Mouse (Mus musculus) embryonic facial prominence, embryonic 15.5 days (tissue): Measurements from ENCODE around the gene Ces3a. TPM values are rescaled to one million over a fixed set of nuclear protein-coding genes. Genes with fewer than 3 reads are reported as not detected.
"Not testable (repeated sequence)": the region's sequence is repeated elsewhere in the genome, so short reads cannot be mapped to it uniquely, and the experiment has no call there.

Experiments
- ATAC-seq: fragments of 200-750 bp; cut with Nextera tagmentation; 2 replicates; pipeline ENCODE4 v1.8.0; 2017; ENCODE audit warnings: low read depth, moderate TSS enrichment; ENCODE audit not compliant: insufficient number of reproducible peaks, low FRiP score, low TSS enrichment
- H3K27ac ChIP-seq: fragments of 300-500 bp; sonication (generic); replicated peaks from 2 replicates; pipeline ENCODE4 v1.5.1; 2015; ENCODE audit warnings: mild to moderate bottlenecking, inconsistent platforms
- H3K27me3 ChIP-seq: fragments of 300-500 bp; sonication (generic); 2 replicates; pipeline ENCODE4 v1.6.1; 2015; ENCODE audit warnings: inconsistent platforms
- H3K36me3 ChIP-seq: fragments of 300-500 bp; sonication (generic); 2 replicates; pipeline ENCODE4 v1.6.1; 2015; ENCODE audit warnings: mild to moderate bottlenecking, inconsistent platforms
- H3K4me1 ChIP-seq: fragments of 300-500 bp; sonication (generic); 2 replicates; pipeline ENCODE4 v1.6.1; 2015; ENCODE audit warnings: inconsistent platforms
- H3K4me2 ChIP-seq: fragments of 300-500 bp; sonication (generic); replicated peaks from 2 replicates; pipeline ENCODE4 v1.6.1; 2015; ENCODE audit warnings: mild to moderate bottlenecking, inconsistent platforms
- H3K4me3 ChIP-seq: fragments of 300-500 bp; sonication (generic); replicated peaks from 2 replicates; pipeline ENCODE4 v1.5.1; 2015; ENCODE audit warnings: mild to moderate bottlenecking, inconsistent platforms
- H3K9ac ChIP-seq: fragments of 300-500 bp; sonication (generic); 2 replicates; pipeline ENCODE4 v1.6.1; 2015; ENCODE audit warnings: inconsistent platforms
- H3K9me3 ChIP-seq: fragments of 300-500 bp; sonication (generic); replicated peaks from 2 replicates; pipeline ENCODE4 v1.6.1; 2016; ENCODE audit warnings: inconsistent platforms
- WGBS: fragments of 180-500 bp; shearing (Covaris S2); methylation state at CpG from one replicate; pipeline ENCODE4 v1.1.7; 2015; 5-methylcytosine and 5-hydroxymethylcytosine counted together
- polyA plus RNA-seq: library from polyadenylated mRNA; unstranded; fragments of >200 nt; fragmentation: Nextera tagmentation; extraction: Ambion mirVana; gene quantifications from 2 replicates; pipeline ENCODE4 v1.2.1, GENCODE M21; 2015

Gene Ces3a
- polyA plus RNA-seq, 1 experiment from 2014 or later, result not detected

GRCm38 (mm10) chr8:105060056-105060455, 11.7 kb downstream of the Ces3a start:
- H3K27me3 ChIP-seq, result no peaks in the 10 kb centered on the region
- H3K4me1 ChIP-seq, result no peaks in the 10 kb centered on the region
- no peak for ATAC-seq
- no peak overlapping the region for H3K4me3 ChIP-seq
- no peak overlapping the region for H3K9ac ChIP-seq
- no peaks in the 10 kb centered on the region for H3K36me3 ChIP-seq
- H3K27ac ChIP-seq, result no peak overlapping the region
- no peaks in the 10 kb centered on the region for H3K9me3 ChIP-seq
- no peak overlapping the region for H3K4me2 ChIP-seq

- Histone ChIP-seq H3K27me3 (no peaks in the 10 kb centered on the region), H3K4me2 (no peak overlapping the region), H3K9ac (no peak overlapping the region), H3K36me3 (no peaks in the 10 kb centered on the region), H3K27ac (no peak overlapping the region), H3K4me1 (no peaks in the 10 kb centered on the region), H3K9me3 (no peaks in the 10 kb centered on the region), H3K4me3 (no peak overlapping the region)
- no peak; the same call in 1 of the 2 replicates for ATAC-seq
- WGBS, result 6% methylated on average over 1 of the region's 1 CpGs
These were observed 18.4 kb downstream of the Ces3a start for GRCm38 (mm10) chr8:105066761-105067160.

GRCm38 (mm10) chr8:105067905-105068304, 19.5 kb downstream of the Ces3a start:
- not testable (repeated sequence) for H3K9ac ChIP-seq, ATAC-seq, H3K4me2 ChIP-seq, H3K9me3 ChIP-seq, H3K27ac ChIP-seq, H3K4me1 ChIP-seq, H3K36me3 ChIP-seq, H3K27me3 ChIP-seq, H3K4me3 ChIP-seq
- WGBS, result 71% methylated on average over 7 of the region's 7 CpGs

GRCm38 (mm10) chr8:105068971-105069370, 20.6 kb downstream of the Ces3a start:
- no peak overlapping the region for H3K9ac ChIP-seq
- ATAC-seq, result no peak
- H3K27ac ChIP-seq, result no peak overlapping the region
- no peaks in the 10 kb centered on the region for H3K27me3 ChIP-seq
- no peak overlapping the region for H3K4me3 ChIP-seq
- no peaks in the 10 kb centered on the region for H3K4me1 ChIP-seq
- H3K36me3 ChIP-seq, result no peaks in the 10 kb centered on the region
- H3K9me3 ChIP-seq, result no peaks in the 10 kb centered on the region
- no peak overlapping the region for H3K4me2 ChIP-seq

GRCm38 (mm10) chr8:105076601-105077000, 28.2 kb downstream of the Ces3a start:
- Histone ChIP-seq H3K27ac (no peak overlapping the region), H3K36me3 (no peaks in the 10 kb centered on the region), H3K9ac (no peak overlapping the region), H3K27me3 (no peaks in the 10 kb centered on the region), H3K9me3 (no peaks in the 10 kb centered on the region), H3K4me2 (no peak overlapping the region), H3K4me1 (no peaks in the 10 kb centered on the region), H3K4me3 (no peak overlapping the region)
- WGBS, result 92% methylated on average over 4 of the region's 4 CpGs
- ATAC-seq, result no peak

GRCm38 (mm10) chr8:105077071-105077470, 28.7 kb downstream of the Ces3a start:
- WGBS, result 67% methylated on average over 6 of the region's 6 CpGs
- no peaks in the 10 kb centered on the region for H3K27me3 ChIP-seq
- no peak for ATAC-seq
- no peak overlapping the region for H3K4me3 ChIP-seq
- no peaks in the 10 kb centered on the region for H3K9me3 ChIP-seq
- no peak overlapping the region for H3K27ac ChIP-seq
- H3K36me3 ChIP-seq, result no peaks in the 10 kb centered on the region
- H3K9ac ChIP-seq, result no peak overlapping the region
- H3K4me2 ChIP-seq, result no peak overlapping the region
- H3K4me1 ChIP-seq, result no peaks in the 10 kb centered on the region

GRCm38 (mm10) chr8:105078591-105078990, 30.2 kb downstream of the Ces3a start:
- Histone ChIP-seq H3K36me3 (no peaks in the 10 kb centered on the region), H3K9me3 (no peaks in the 10 kb centered on the region), H3K27me3 (no peaks in the 10 kb centered on the region), H3K27ac (no peak overlapping the region), H3K9ac (no peak overlapping the region), H3K4me1 (no peaks in the 10 kb centered on the region), H3K4me3 (no peak overlapping the region), H3K4me2 (no peak overlapping the region)
- WGBS, result 85% methylated on average over 5 of the region's 5 CpGs
- no peak for ATAC-seq

GRCm38 (mm10) chr8:105080814-105081336, 32.5 kb downstream of the Ces3a start:
- no peak overlapping the region for H3K4me2 ChIP-seq
- H3K9me3 ChIP-seq, result no peaks in the 10 kb centered on the region
- H3K27me3 ChIP-seq, result no peaks in the 10 kb centered on the region
- no peak overlapping the region for H3K9ac ChIP-seq
- H3K36me3 ChIP-seq, result no peaks in the 10 kb centered on the region
- H3K4me1 ChIP-seq, result no peaks in the 10 kb centered on the region
- 74% methylated on average over 5 of the region's 5 CpGs for WGBS
- H3K27ac ChIP-seq, result no peak overlapping the region
- no peak overlapping the region for H3K4me3 ChIP-seq
- no peak for ATAC-seq

GRCm38 (mm10) chr8:105083449-105084050, 35.1 kb downstream of the Ces3a start, which contains the start of gene Ces3b:
Ces3b (plus strand) TSS chr8:105083753.
- no peak for ATAC-seq
- no peaks in the 10 kb centered on the region for H3K4me1 ChIP-seq
- H3K27ac ChIP-seq, result no peak within 1 kb of the TSS
- no peaks in the 10 kb centered on the region for H3K27me3 ChIP-seq
- H3K9ac ChIP-seq, result no peak within 1 kb of the TSS
- H3K4me2 ChIP-seq, result no peak within 1 kb of the TSS
- H3K4me3 ChIP-seq, result no peak within 1 kb of the TSS
- H3K9me3 ChIP-seq, result no peaks in the 10 kb centered on the region
- 74% methylated on average over 7 of the region's 7 CpGs for WGBS
- no peaks in the 10 kb centered on the region for H3K36me3 ChIP-seq

GRCm38 (mm10) chr8:105088166-105088565, 39.8 kb downstream of the Ces3a start:
- not testable (repeated sequence) for H3K27ac ChIP-seq, H3K9me3 ChIP-seq, ATAC-seq

GRCm38 (mm10) chr8:105088581-105088980, 40.2 kb downstream of the Ces3a start:
- no peak overlapping the region for H3K9ac ChIP-seq
- no peak overlapping the region for H3K4me2 ChIP-seq
- no peak overlapping the region for H3K4me3 ChIP-seq
- H3K27me3 ChIP-seq, result no peaks in the 10 kb centered on the region
- 71% methylated on average over 4 of the region's 4 CpGs for WGBS
- H3K36me3 ChIP-seq, result no peaks in the 10 kb centered on the region
- H3K27ac ChIP-seq, result no peak overlapping the region
- H3K9me3 ChIP-seq, result no peaks in the 10 kb centered on the region
- ATAC-seq, result no peak
- no peaks in the 10 kb centered on the region for H3K4me1 ChIP-seq

More at GRCm38 (mm10) chr8:105088166-105088565, 39.8 kb downstream of the Ces3a start:
- not testable (repeated sequence) for H3K4me2 ChIP-seq, H3K36me3 ChIP-seq, H3K9ac ChIP-seq, H3K27me3 ChIP-seq, H3K4me3 ChIP-seq, H3K4me1 ChIP-seq
- WGBS, result 72% methylated on average over 5 of the region's 5 CpGs

GRCm38 (mm10) chr8:105093992-105094391, 45.6 kb downstream of the Ces3a start:
- Histone ChIP-seq H3K9ac (no peak overlapping the region), H3K4me1 (no peaks in the 10 kb centered on the region), H3K27me3 (no peaks in the 10 kb centered on the region), H3K9me3 (no peaks in the 10 kb centered on the region), H3K4me2 (no peak overlapping the region), H3K36me3 (no peaks in the 10 kb centered on the region), H3K27ac (no peak overlapping the region), H3K4me3 (no peak overlapping the region)
- no peak for ATAC-seq
- whole genome bisulfite sequencing, result 82% methylated on average over 3 of the region's 3 CpGs
